Mouse (Mus musculus) A20 (cell line): ENCODE data around the gene Cobll1.

Source experiments
- DNase-seq: peaks from one replicate; pipeline ENCODE4 v3.0.0-alpha.2; 2011; ENCODE audit warnings: low read depth, low spot score

The Cobll1 gene

DNA sequence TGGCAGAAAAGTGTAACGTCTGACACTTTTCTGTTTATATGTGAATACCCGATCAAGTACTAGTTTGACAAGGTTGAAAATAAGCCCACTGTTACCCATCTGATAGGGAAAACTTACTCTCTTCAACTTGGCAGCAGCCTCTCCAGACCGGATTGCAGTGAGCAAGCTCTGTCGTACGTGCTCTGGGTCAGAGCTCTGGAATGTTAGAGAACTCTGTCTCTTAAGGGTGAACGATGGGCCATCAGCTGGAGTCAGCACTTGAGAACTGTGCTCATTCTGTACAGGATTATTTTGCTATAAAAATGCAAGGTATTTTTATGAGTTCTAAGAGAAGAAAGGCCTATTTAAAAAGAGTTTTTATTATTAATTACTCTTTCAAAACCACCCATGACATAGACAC is 143.6 kb downstream of the Cobll1 start:
- DNase-seq = no peak

DNA sequence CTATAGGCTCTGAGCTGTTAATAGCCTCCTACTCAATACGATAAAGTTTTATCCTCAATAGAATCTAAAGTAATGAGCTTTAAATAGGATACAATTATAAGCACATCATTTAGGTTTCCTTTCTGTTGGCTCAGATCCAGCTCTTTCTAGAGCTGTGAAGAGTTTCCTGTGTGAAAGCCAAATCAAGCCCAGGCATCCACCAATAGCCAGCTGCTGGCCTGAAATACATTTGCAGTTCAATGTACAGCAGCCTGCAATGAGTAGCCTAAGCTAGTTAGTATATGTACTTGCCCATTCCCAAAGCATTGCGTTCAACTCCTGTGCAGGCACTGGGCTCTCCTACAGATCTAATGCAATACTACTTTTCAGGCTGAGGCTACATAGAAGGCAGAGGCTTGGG is 145.2 kb downstream of the Cobll1 start:
- no peak for DNase-seq

DNA sequence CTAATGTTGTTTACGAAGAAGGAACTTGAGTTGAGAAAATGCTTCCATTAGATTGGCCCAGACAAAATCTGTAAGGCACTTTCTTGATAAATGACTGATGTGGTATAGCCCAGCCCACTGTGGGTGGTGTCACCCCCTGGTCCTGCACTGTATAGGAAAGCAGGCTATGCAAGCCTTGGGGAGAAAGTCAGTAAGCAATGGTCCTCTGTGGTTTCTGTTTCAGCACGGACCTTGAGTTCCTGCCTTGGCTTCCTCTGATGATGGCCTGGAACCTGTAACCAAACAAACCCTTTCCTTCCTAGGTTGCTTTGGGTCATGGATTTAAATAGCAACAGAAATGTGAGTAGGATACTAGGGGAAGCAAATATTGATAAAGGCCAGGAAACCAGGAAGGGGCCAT is 148.2 kb downstream of the Cobll1 start:
- DNase-seq = no peak

DNA sequence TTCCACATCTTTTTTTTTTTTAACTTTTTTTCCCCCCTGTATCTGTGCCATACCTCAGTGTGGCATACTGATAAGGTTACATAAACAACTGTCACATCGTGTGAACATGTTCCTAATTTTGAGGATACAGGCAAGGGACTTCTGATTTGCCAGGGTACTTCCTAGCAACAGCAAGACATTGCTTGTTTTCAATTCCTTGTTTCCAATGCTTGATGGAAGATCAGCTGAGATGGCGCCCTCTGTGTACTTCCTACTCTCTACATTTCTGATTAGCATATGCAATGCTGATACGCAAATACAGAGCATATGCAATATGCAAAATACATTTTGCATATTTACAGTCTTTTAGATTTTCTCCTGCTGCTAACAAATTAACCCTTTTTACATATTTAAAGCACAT is 152.0 kb downstream of the Cobll1 start:
- no peak for DNase-seq

GRCm38 (mm10) chr2:65083411-65083810 is 155.8 kb downstream of the Cobll1 start:
- DNase-seq = no peak

- no peak for DNase-seq
Observed at GRCm38 (mm10) chr2:65077544-65077943, 161.7 kb downstream of the Cobll1 start.

- no peak for DNase-seq
Observed at GRCm38 (mm10) chr2:65075840-65076239, 163.4 kb downstream of the Cobll1 start.

DNA sequence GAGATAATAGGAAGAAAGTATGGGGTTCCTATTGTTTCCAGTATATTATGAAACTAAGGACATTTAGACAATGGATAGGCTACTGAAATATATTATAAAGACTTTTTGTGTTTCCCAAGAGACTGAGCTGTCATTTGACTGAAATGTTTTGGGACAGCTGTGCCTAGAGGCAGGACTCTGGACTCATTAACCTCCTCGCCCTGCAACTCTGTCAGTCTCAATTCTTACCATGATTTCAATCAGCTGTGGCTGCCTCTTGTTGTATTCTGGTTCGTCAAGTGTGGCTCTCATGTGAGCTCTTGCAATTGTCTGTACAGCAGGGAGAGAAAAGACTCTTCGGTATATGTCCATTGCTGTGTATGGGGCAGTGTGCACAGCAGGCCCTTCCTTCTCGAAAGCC is 163.8 kb downstream of the Cobll1 start:
- DNase-seq = no peak

- DNase-seq = no peak
Observed at GRCm38 (mm10) chr2:65072205-65072604, 167.0 kb downstream of the Cobll1 start.

DNA sequence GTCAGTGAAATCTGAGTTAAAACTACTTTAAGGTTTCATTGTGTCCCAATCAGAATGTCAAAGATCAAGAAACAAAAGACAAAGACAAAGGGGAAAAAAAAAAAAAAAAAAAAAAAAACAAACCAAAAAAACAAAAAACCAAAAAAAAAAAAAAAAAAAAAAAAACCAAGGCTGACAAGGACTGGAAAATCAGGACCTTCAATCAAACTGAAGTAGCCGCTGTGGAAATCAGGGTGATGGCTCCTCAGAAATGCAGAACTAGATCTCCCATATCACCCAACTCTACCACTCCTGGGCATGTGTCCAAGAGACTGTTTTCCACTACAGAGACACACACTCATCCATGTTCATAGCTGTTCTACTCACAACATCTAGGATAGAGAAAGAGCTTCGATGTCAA is 185.4 kb downstream of the Cobll1 start:
- DNase-seq = no peak

- DNase-seq = no peak
Observed at GRCm38 (mm10) chr2:65052191-65053012, 186.8 kb downstream of the Cobll1 start.

GRCm38 (mm10) chr2:65050776-65051175 is 188.4 kb downstream of the Cobll1 start:
- DNase-seq = no peak

DNA sequence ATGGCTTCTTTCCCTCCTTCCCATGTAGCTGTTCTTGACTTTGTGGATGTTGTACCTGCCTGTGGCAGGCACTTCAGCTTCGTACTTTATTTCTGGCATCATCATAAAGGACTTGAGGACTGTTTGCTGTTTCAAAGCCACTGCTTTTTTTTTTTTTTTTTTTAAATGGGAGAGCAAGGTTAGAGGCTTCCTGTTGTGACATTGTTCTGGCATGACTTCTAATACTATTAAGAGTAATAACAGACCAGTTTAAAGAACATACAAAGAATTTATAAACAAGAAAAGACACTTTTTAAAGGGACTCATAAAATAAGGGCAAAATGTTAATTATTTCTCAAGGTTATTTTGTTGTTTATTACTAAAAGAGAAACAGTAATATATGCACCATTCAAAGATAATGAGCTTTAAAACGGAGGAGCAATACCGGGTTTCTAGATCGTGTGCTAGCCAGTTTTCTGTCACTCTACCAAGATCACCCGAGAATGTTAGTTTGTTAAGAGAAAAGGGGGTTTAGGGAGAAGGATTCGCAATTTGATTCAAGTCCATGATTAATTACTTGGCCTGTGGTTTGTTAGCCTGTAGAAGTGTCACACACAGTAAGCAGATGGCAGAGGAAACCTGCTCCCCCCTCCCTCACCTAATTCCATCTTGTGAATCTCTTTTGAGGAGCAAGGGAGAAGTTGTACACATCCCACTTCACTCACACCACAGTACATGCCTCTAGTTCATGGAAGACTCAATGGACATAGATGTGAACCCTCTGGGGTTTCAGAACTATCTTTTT is 190.8 kb downstream of the Cobll1 start:
- DNase-seq = no peak
